ENCODE assay signal across 23 mouse cellular contexts in the genomic region with DNA sequence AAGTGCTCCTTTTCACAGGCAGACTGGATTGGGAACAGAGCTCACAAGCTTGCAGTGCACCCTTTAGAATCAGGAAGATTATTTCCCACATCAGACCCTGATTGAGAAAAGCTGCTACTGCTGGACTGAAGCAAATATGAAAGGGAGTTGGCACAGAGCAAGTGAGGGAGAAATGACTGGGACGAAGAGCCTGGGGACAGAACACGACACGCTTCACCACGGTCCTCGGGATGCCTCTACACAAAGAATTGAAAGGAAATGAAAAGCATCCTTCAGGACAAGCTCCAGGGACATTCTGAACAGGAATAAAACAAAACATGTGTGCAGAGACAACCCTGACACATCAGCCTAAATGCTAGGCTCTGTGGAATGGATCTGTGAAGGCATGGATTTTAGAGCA.
"Had no signal": no experiment of that assay in that cellular context is flagged by ENCODE, and none has a peak within 500 bp of the region (broad histone marks: within the 10 kb centered on the region; RNA-seq: fewer than 3 reads in every experiment).

No protein-coding gene starts in this region.

- DNase-seq: kidney, adult 11 months; kidney, adult 8-10 months; kidney, postnatal 10 days; kidney, postnatal 36 days; layer of hippocampus, postnatal 36 days; left cerebral cortex, postnatal 4 days; liver, postnatal 0 days; lung, embryonic 14.5 days; lung, postnatal 10 days; lung, postnatal 36 days; retina, postnatal 1 day; right cerebral cortex, postnatal 25 days; spleen, adult 18-20 months; thymus, postnatal 25 days had no signal

- H3K4me1 ChIP-seq: midbrain, embryonic 15.5 days had no signal

- H3K36me3 ChIP-seq: kidney, embryonic 15.5 days; limb, embryonic 12.5 days; limb, embryonic 15.5 days; midbrain, embryonic 15.5 days; neural tube, embryonic 13.5 days; stomach, embryonic 15.5 days had no signal

- H3K27ac ChIP-seq: kidney, embryonic 15.5 days; limb, embryonic 12.5 days; limb, embryonic 15.5 days; liver, embryonic 14.5 days; midbrain, embryonic 15.5 days; neural tube, embryonic 13.5 days; stomach, embryonic 15.5 days had no signal

- H3K9ac ChIP-seq: kidney, embryonic 15.5 days; limb, embryonic 15.5 days; liver, embryonic 14.5 days; liver, postnatal 0 days; lung, embryonic 14.5 days; midbrain, embryonic 15.5 days; neural tube, embryonic 13.5 days; stomach, embryonic 15.5 days had no signal

- H3K27me3 ChIP-seq: kidney, embryonic 15.5 days; limb, embryonic 12.5 days; limb, embryonic 15.5 days; midbrain, embryonic 15.5 days; neural tube, embryonic 13.5 days; stomach, embryonic 15.5 days had no signal

- ATAC-seq: liver, postnatal 0 days; midbrain, embryonic 15.5 days had no signal

- H3K4me2 ChIP-seq: kidney, embryonic 15.5 days; limb, embryonic 12.5 days; limb, embryonic 15.5 days; liver, embryonic 11.5 days; lung, embryonic 14.5 days; midbrain, embryonic 15.5 days; neural tube, embryonic 13.5 days; stomach, embryonic 15.5 days had no signal

- H3K4me3 ChIP-seq: kidney, embryonic 15.5 days; limb, embryonic 12.5 days; limb, embryonic 15.5 days; midbrain, embryonic 15.5 days; myocyte; neural tube, embryonic 13.5 days; stomach, embryonic 15.5 days had no signal

- H3K9me3 ChIP-seq: kidney, embryonic 15.5 days; limb, embryonic 12.5 days; limb, embryonic 15.5 days; midbrain, embryonic 15.5 days; neural tube, embryonic 13.5 days; stomach, embryonic 15.5 days had no signal
